Mouse (Mus musculus) right cerebral cortex, postnatal 25 days (tissue): Measurements from ENCODE around the gene Tuba8.

Source experiments
- DNase-seq: peaks from one replicate; pipeline ENCODE4 v3.0.0; 2022

Tuba8 gene

DNA sequence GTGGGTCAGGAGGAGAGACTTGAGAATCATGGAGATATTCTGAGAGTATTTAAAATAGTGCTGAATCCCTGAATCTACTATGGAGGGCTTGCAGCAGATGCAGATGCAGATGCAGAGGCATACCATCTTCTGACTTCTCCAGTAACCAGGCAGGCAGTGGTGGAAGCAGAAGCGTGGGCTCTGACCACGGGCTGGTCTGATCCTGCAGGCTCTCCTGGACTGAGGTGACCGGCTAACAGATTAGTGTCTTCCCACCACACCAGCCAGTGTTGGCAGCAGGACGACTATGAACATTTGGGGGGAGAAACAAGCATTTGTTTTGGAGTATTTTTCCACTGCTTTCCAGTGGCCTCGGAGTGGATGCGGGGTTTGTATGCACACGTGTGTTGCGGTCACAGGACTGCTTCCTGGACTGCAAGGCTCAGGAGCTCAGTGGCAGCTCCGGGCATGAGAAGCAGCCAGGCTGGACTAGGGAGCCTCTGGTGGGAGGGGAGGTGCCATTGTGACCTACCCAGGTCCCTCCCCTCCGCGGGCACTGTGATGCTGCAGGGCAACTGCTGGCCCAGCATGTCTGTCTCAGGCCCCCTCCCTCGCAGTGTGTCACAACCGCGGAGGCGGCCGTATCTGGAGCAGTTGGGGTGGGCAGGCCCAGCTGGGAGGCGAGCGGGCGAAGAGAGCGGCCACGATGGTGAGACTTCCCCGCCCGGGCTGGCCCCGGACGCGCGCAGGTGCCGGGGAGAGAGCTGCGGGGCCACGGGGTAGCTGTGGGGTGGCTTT lies at the start of gene Tuba8:
TSS of gene Tuba8 (plus strand) at position 548 of the 777 bp plus-strand sequence.
- DNase-seq: peak; percentile 66

DNA sequence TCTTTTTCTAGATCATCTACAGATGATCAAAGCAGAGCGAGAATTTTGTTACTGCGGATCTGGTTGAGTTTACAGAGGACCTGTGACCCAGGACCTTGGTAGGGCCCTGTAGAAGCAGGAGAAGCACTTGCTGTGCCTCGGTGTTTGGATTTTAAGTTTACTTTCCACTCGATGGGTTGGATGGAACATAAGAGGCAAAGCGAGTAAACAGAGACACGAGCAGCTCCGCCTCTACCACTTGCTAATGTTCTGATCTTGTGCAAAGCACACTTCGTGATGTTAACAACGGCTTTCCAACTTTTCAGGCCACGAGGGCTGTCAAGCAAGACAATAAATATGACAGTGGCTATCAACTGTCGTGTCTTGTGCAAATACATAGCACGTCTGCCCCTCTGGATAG lies 47.9 kb upstream of the Tuba8 start:
- no peak for DNase-seq

DNA sequence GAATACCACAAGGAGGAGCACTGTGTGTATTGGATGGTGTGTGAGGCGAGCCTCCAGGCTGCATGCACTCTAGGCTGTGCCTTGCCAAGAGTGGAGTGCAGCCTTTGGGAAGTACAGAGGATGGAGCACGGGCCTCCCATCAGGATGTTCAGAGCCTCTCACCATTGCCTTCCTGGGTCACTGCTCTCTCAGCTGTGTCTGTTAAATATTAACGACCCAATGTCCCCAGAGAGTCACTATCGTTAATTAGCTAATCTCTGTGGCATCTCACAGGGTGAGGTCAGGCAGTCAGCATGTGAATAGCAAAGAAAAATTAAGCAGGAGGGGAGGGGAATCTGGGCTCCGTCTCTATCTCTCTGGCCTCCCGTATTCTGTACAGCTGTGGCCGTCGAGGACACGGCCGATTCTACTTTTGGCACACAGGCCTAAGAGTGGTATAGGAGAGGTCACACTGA lies 44.4 kb upstream of the Tuba8 start:
- no peak for DNase-seq

DNA sequence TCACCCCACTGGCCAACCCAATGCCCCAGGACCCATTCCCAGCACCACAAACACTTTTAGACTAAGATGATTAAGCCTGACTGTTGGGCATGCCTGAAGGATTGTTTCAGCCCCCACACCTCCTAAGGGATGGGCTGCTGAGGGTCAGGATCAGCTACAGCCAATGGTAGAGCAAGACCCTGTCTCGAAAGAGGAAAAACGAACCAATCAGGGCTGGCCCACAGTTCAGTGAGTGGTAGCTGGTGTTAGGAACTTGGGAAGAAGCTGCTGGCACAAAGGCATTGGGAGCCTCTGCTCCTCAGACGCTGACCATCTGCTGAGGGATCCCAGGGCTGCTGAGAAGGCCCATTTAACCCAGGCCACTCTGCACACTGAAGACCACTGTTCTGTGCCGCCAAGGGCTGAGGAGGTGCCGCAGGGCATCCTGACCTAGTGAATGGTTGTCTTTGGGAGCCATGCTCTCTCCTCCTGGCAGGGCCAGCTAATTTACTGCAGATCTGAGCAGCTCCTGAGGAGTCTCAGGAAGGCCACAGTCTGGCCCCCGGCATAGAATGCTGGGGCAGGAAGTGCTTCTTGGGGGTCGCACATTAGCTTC lies 43.0 kb upstream of the Tuba8 start:
- DNase-seq: no peak

- no peak for DNase-seq
Measured at GRCm38 (mm10) chr6:121171102-121171501, 39.4 kb upstream of the Tuba8 start.

- DNase-seq: no peak
Measured at GRCm38 (mm10) chr6:121173471-121173870, 37.0 kb upstream of the Tuba8 start.

- no peak for DNase-seq
Measured at GRCm38 (mm10) chr6:121174761-121175160, 35.7 kb upstream of the Tuba8 start.

- no peak for DNase-seq
Measured at GRCm38 (mm10) chr6:121176011-121176730, 34.3 kb upstream of the Tuba8 start.

GRCm38 (mm10) chr6:121176731-121177098 lies 33.8 kb upstream of the Tuba8 start:
- no peak for DNase-seq

DNA sequence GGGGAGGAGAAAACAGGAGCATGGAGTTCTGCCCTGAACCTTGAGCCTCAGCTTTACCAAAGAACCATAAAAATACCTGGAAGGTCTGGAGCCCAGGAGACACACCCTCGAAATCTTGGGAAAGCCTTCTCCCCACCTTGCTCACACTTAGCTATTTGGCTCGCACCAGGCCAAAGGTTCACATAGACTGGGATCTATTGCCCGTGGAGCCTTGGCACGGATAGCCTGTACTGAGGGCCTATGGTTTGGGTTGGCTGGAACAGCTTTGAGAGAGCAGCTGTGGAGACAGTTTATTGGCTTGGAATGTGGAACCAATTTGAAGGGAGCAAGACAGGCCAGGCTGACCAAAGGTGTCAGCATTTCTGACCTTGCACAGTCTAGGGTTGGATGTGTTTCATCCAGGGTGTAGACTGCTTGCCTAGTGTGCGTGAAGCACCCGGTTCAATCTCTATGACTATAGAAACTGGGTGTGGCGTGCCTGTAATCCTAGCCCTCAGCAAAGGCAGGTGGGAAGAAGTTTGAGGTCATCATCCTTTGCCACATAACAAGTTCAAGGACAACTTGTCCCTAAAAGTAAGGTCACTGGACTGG lies 33.3 kb upstream of the Tuba8 start:
- no peak for DNase-seq

GRCm38 (mm10) chr6:121178700-121179358 lies 31.7 kb upstream of the Tuba8 start:
- DNase-seq: peak; percentile 55

- no peak for DNase-seq
Measured at GRCm38 (mm10) chr6:121179846-121180245, 30.6 kb upstream of the Tuba8 start.

DNA sequence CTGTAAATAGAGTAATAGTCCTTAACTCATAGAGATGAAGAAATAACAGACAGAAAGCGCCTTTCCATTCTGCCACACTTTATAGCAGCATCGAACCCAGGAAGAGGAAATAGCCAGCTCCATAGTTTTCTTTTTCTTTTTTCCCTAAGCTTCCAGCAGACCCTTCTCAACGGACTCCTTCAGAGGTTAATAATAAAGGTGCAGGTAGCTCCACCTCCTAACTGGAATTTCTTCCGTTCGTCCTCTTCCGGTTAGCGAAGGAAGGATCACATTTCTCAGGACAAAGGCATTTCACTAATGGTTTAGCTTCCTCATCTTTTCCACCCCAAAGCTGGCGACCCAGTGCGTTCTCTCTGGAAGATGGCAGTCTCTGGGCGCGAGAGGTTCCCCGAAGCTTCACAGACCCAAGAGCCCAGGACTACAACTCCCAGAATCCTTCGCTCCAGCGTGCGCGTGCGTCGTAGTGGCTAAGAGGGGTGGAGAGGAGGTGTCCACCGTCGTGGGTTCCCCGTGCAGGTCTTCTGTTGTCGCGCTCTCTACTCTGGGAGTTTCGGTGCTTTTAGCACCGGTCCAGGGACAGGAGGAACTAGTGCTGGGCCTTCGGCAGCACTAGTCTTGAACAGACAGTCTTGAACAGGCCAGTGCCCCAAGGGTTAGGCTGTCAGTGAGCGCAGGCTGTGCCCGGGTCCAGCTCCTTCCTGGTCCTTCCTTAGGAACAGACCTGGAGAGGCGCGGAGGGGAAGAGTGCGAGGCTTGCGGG lies 26.9 kb upstream of the Tuba8 start, which contains the start of gene Pex26:
TSS of gene Pex26 (plus strand) at position 254 of the 760 bp plus-strand sequence.
- DNase-seq: peak; percentile 92

DNA sequence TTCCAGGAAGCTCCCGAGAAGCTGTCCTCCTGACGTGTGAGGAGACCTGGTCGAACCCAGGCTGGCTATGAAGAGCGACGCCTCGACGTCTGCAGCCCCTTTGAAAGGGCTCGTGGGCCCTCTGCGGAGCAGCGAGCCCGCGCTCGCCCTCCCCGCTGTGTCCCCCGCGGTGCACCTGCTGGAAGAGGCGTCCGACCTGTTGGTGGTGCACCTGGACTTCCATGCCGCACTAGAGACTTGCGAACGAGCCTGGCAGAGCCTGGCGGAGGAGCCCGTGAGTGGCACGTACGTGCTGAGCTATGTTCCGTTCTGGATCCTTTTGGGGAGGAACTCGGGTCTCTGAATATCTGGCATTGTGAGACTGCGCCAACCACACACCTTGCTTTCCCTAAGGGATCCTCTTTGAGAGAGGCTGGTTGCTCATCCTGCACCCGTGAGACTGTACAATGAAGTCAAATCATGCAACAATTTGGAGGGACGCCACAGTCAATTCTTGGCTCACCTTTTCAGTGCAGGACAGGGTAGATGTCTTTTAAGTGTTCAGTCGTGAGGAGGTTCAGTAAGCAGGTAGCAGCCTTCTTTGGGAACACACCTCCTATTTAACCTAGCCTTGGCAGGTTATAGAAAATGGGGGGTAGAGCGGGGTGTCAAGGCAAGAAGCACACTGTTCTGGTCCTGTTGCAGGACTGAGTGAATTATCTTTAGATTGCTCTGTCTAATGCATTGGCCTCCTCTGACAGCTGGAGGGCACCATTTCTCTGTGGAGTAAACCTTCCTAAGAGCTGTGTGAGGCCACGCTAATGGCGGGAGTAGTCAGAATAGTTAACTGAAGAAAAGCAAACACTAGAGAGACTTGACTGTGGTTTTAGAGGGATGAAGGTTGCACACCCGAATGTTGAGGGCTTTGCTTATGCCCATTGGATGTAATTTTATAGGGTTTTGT lies 26.0 kb upstream of the Tuba8 start:
- peak; percentile 33 for DNase-seq

DNA sequence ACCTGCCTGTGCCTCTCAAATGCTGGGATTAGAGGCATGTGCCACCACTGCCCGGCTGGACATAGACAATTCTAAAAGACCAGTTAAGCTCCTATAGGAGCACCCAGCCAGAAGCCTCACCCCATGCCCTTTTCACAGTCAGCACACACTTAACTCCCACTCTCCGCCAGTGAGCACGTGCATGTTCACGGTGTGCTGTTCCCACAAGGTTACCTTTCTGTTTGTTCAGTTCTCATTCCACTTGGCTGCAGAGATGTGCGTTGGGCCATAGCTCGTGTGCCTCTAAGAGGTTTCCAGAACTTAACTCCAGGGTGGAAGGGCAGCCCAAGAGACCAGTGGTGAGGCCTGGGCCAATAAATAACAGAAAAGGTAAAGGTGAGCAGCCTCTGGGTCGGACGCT lies 25.3 kb upstream of the Tuba8 start:
- no peak for DNase-seq

DNA sequence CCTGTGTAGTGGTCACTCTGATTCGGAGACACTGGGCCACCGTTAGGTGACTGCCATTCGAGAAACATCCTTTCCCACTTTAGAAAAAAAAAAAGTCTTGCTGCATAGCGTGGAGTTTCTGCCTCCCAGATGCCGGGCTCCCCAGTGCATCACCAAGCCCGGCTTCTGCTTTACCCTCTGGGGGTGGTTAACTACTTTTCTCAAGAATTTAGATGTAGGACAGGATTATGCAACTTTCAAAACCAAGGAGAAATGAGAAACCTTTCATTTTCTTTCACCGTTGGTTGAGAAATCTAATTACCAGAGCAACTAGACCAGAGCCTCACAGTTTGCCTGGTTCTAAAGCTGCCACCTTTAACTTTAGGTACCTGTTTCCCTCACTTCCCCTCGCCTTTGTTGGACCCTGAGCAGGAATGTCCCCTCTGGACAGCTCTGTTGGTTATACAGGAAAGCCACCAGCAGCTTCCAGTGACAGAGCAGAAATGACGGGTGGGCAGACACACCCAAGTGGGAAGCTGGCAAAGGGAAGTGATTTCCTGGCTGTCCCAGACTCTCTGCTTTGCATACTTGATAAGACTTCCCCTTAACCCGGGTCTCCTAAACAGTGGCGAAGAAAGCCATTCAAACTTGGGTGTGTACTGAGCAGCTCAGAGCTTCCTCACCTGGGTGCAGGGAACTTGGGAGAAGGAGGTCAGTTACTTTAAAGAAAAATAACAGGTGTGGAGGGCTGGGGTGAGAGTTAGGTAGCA lies 19.1 kb upstream of the Tuba8 start:
- DNase-seq: no peak

GRCm38 (mm10) chr6:121194061-121194955 lies 16.2 kb upstream of the Tuba8 start:
- DNase-seq: no peak

DNA sequence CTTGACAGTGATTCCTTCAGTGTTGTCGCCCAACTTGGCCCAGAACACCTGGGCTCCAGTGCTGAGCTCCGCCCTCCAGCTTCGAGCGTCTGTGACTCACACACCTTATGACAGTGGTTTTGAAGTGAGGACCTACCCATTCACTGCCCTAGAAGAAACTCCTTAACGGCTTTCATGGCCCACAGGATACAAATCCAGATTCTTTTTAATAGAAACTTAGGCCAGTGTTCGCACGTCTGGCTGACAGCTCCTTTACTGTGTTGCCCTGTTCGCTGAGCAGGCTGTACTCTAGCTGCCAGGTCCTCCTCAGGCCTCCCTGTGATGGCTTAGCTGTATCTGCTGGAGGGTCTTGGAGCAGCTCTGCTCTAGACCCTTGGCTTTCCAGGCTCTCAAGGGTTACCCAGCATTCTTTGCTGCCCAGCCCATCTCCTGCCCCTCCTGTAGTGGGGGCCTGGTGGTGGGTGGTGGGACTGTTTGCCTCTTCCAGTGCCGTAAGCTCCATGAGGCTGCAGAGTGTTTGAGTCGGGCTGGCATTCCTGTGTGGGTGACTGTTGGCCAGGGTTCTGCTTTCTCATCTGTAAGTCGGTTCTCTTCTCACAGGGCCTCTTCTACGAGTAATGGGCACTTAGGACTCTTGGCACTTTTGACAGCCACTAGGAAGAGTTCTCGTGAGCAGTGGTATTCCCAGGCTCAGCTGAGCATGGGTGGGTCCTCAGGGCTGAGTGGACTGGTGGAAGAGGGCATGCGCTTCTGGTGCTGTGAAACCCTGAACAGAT lies 15.4 kb upstream of the Tuba8 start:
- DNase-seq: no peak
